Mouse (Mus musculus): ENCODE results near the gene Ube2o.

Gene Ube2o

GRCm38 (mm10) chr11:116579280-116579679 is 2.0 kb downstream of the Ube2o start:
- no peak for DNase-seq

- no peak for DNase-seq
These were observed 5.9 kb downstream of the Ube2o start for GRCm38 (mm10) chr11:116575396-116575795.

GRCm38 (mm10) chr11:116574982-116575381 is 6.3 kb downstream of the Ube2o start:
- DNase-seq = no peak

- no peak for DNase-seq
These were observed 6.8 kb downstream of the Ube2o start for GRCm38 (mm10) chr11:116574486-116574885.

- no peak for DNase-seq
These were observed 8.3 kb downstream of the Ube2o start for GRCm38 (mm10) chr11:116572756-116573543.

- DNase-seq = no peak
These were observed 9.2 kb downstream of the Ube2o start for GRCm38 (mm10) chr11:116571767-116572679.

GRCm38 (mm10) chr11:116570821-116571220 is 10.4 kb downstream of the Ube2o start:
- DNase-seq = no peak

- DNase-seq = no peak
These were observed 13.7 kb downstream of the Ube2o start for GRCm38 (mm10) chr11:116567531-116567930.

GRCm38 (mm10) chr11:116565283-116566041 is 15.8 kb downstream of the Ube2o start:
- DNase-seq = no peak

GRCm38 (mm10) chr11:116556308-116556707 is 24.9 kb downstream of the Ube2o start:
- no peak for DNase-seq

GRCm38 (mm10) chr11:116555572-116555971 is 25.7 kb downstream of the Ube2o start:
- DNase-seq = no peak

GRCm38 (mm10) chr11:116554171-116554878 is 26.9 kb downstream of the Ube2o start:
- no peak for DNase-seq

GRCm38 (mm10) chr11:116552194-116552593 is 29.1 kb downstream of the Ube2o start:
- no peak for DNase-seq

GRCm38 (mm10) chr11:116550748-116551147 is 30.5 kb downstream of the Ube2o start:
- DNase-seq = no peak

- no peak for DNase-seq
These were observed 31.8 kb downstream of the Ube2o start for GRCm38 (mm10) chr11:116549273-116550038.

GRCm38 (mm10) chr11:116548780-116549179 is 32.5 kb downstream of the Ube2o start:
- DNase-seq = no peak

GRCm38 (mm10) chr11:116547296-116548060 is 33.8 kb downstream of the Ube2o start:
- no peak for DNase-seq

- peak; percentile 37 for DNase-seq
These were observed 38.1 kb downstream of the Ube2o start for GRCm38 (mm10) chr11:116543110-116543509.

- no peak for DNase-seq
These were observed 40.1 kb downstream of the Ube2o start for GRCm38 (mm10) chr11:116541183-116541582.

GRCm38 (mm10) chr11:116538142-116538735 is 43.0 kb downstream of the Ube2o start:
- DNase-seq = no peak

All from kidney, adult 11 months (tissue).